Mouse (Mus musculus) liver, adult (tissue): ENCODE data around the gene Myo6.

ENCODE experiments used
- GATA4 ChIP-seq: IDR thresholded peaks from 2 replicates; pipeline ENCODE4 v1.6.1; 2014; ENCODE audit warnings: mild to moderate bottlenecking, low read length; ENCODE audit not compliant: insufficient replicate concordance

Gene Myo6

GRCm38 (mm10) chr9:80173629-80174028, 8.8 kb downstream of the Myo6 start:
- no peak for TF ChIP-seq GATA4

GRCm38 (mm10) chr9:80176696-80177478, 12.1 kb downstream of the Myo6 start:
- no peak for TF ChIP-seq GATA4

- no peak for TF ChIP-seq GATA4
Observed at GRCm38 (mm10) chr9:80178670-80179069, 13.8 kb downstream of the Myo6 start.

GRCm38 (mm10) chr9:80179688-80180087, 14.9 kb downstream of the Myo6 start:
- TF ChIP-seq GATA4 = no peak

GRCm38 (mm10) chr9:80180771-80181170, 15.9 kb downstream of the Myo6 start:
- no peak for TF ChIP-seq GATA4

- TF ChIP-seq GATA4 = no peak
Observed at GRCm38 (mm10) chr9:80181692-80182091, 16.9 kb downstream of the Myo6 start.

GRCm38 (mm10) chr9:80184138-80184537, 19.3 kb downstream of the Myo6 start:
- no peak for TF ChIP-seq GATA4

- no peak for TF ChIP-seq GATA4
Observed at GRCm38 (mm10) chr9:80185737-80186136, 20.9 kb downstream of the Myo6 start.

GRCm38 (mm10) chr9:80186693-80187092, 21.9 kb downstream of the Myo6 start:
- no peak for TF ChIP-seq GATA4

GRCm38 (mm10) chr9:80188324-80188893, 23.6 kb downstream of the Myo6 start:
- TF ChIP-seq GATA4 = no peak

- TF ChIP-seq GATA4 = no peak
Observed at GRCm38 (mm10) chr9:80191240-80191639, 26.4 kb downstream of the Myo6 start.

GRCm38 (mm10) chr9:80192324-80192723, 27.5 kb downstream of the Myo6 start:
- TF ChIP-seq GATA4 = no peak

- no peak for TF ChIP-seq GATA4
Observed at GRCm38 (mm10) chr9:80194446-80194845, 29.6 kb downstream of the Myo6 start.

GRCm38 (mm10) chr9:80196161-80196560, 31.3 kb downstream of the Myo6 start:
- TF ChIP-seq GATA4 = no peak

- no peak for TF ChIP-seq GATA4
Observed at GRCm38 (mm10) chr9:80197233-80197632, 32.4 kb downstream of the Myo6 start.

GRCm38 (mm10) chr9:80200855-80201254, 36.0 kb downstream of the Myo6 start:
- no peak for TF ChIP-seq GATA4

- TF ChIP-seq GATA4 = no peak
Observed at GRCm38 (mm10) chr9:80202374-80203060, 37.7 kb downstream of the Myo6 start.

- no peak for TF ChIP-seq GATA4
Observed at GRCm38 (mm10) chr9:80208681-80209080, 43.9 kb downstream of the Myo6 start.
